Mouse (Mus musculus) cerebellum, adult 11-12 months (tissue): ENCODE data around the gene Olfr45.
"Not testable (repeated sequence)": the region's sequence is repeated elsewhere in the genome, so short reads cannot be mapped to it uniquely, and the experiment has no call there.

Source experiments
- DNase-seq: peaks from one replicate; pipeline ENCODE4 v3.0.0; 2022

Gene Olfr45

GRCm38 (mm10) chr7:140681651-140682050, at the start of gene Olfr45:
Gene Olfr45 (plus strand): TSS chr7:140681951.
- no peak for DNase-seq

GRCm38 (mm10) chr7:140646152-140646551, 35.6 kb upstream of the Olfr45 start, which contains the start of gene Olfr53:
Gene Olfr53 (plus strand): TSS chr7:140646452.
- DNase-seq: no peak

GRCm38 (mm10) chr7:140659630-140660029, 22.1 kb upstream of the Olfr45 start, which contains the start of gene Olfr539:
Gene Olfr539 (plus strand): TSS chr7:140659930.
- no peak for DNase-seq

- not testable (repeated sequence) for DNase-seq
These were observed 11.1 kb upstream of the Olfr45 start for GRCm38 (mm10) chr7:140670693-140671092.

GRCm38 (mm10) chr7:140675863-140676262, 5.9 kb upstream of the Olfr45 start:
- no peak for DNase-seq

GRCm38 (mm10) chr7:140679591-140679990, 2.2 kb upstream of the Olfr45 start:
- DNase-seq: not testable (repeated sequence)

- DNase-seq: no peak
These were observed 15.2 kb downstream of the Olfr45 start, which contains the start of gene Olfr541 for GRCm38 (mm10) chr7:140696967-140697366. Gene Olfr541 (plus strand): TSS chr7:140697267.

- DNase-seq: no peak
These were observed 24.6 kb downstream of the Olfr45 start for GRCm38 (mm10) chr7:140706348-140706747.

GRCm38 (mm10) chr7:140707536-140708284, 26.0 kb downstream of the Olfr45 start:
- DNase-seq: no peak

- no peak for DNase-seq
These were observed 35.7 kb downstream of the Olfr45 start for GRCm38 (mm10) chr7:140717155-140718055.

- no peak for DNase-seq
These were observed 39.3 kb downstream of the Olfr45 start for GRCm38 (mm10) chr7:140721095-140721494.

GRCm38 (mm10) chr7:140725558-140725957, 43.8 kb downstream of the Olfr45 start:
- DNase-seq: no peak

- DNase-seq: no peak
These were observed 51.4 kb downstream of the Olfr45 start for GRCm38 (mm10) chr7:140733162-140733561.
